Mouse (Mus musculus) thymus, adult 2 months (tissue): Measurements from ENCODE around the gene Rap1b.

Source experiments
- CTCF ChIP-seq: fragments of 200-500 bp; IDR thresholded peaks from 2 replicates; pipeline ENCODE4 v1.5.1; 2012; ENCODE audit warnings: mild to moderate bottlenecking, control low read depth, low read length, moderate library complexity, borderline replicate concordance; ENCODE audit not compliant: control insufficient read depth, poor library complexity, insufficient read depth; ENCODE audit errors: extremely low read depth
- POLR2A ChIP-seq: fragments of 200-500 bp; IDR thresholded peaks from 2 replicates; pipeline ENCODE4 v1.6.1; 2012; ENCODE audit warnings: mild to moderate bottlenecking, low read length, control low read depth, moderate library complexity; ENCODE audit not compliant: control insufficient read depth, poor library complexity, insufficient read depth; ENCODE audit errors: extremely low read depth

DNA sequence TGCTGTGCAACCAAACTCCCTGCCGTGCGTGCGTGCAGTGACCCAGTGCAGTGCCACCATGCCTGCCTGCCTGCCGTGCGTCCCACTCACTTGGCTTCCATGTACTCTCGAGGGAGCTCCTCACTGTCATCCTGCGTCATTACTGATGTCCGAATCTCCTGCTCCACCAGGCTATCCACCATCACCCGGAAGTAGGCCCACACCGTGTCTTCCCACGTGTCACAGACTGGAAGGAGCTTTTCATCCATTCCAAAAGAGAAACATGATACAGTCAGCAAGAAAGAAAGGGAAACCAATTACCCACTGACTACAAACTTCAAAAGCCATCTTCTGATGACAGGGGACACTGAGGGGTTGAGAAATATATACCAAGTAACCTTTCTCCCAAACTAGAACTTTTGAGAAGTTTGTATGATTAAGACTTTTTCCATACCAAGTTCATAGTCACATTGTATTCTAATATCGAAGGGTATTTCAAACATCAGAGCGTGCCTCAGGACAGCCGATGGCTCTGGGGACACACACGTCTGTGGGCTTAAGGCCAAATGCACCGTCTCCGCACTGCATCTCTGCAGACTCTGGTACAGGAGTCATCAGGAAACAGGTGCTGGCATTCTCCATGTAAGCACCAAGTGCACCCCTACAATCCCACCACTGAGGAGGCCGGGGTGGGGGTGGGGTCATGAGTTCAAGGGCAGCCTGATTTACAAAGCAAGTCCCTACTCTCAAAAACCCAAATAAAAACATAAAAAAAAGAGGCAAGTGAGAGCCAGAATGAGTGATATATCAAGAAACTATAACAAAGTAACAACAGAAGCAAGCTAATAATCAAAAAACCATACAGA lies 75.3 kb downstream of the Rap1b start:
- TF ChIP-seq CTCF, result no peak
- no peak for TF ChIP-seq POLR2A
